Mouse (Mus musculus) neural tube, embryonic 15.5 days (tissue): ENCODE measurements around the gene Myg1. TPM values are rescaled to one million over a fixed set of nuclear protein-coding genes. Genes with fewer than 3 reads are reported as not detected.

ENCODE experiments used
- ATAC-seq: fragments of 200-750 bp; cut with Nextera tagmentation; 2 replicates; pipeline ENCODE4 v1.8.0; 2017; ENCODE audit warnings: mild to moderate bottlenecking, moderate TSS enrichment, moderate library complexity; ENCODE audit not compliant: low FRiP score
- H3K27ac ChIP-seq: fragments of 300-500 bp; sonication (generic); replicated peaks from 2 replicates; pipeline ENCODE4 v1.5.1; 2015; ENCODE audit warnings: mild to moderate bottlenecking, inconsistent platforms
- H3K27me3 ChIP-seq: fragments of 300-500 bp; sonication (generic); replicated peaks from 2 replicates; pipeline ENCODE4 v1.6.1; 2015; ENCODE audit warnings: inconsistent platforms
- H3K36me3 ChIP-seq: fragments of 300-500 bp; sonication (generic); 2 replicates; pipeline ENCODE4 v1.6.1; 2015; ENCODE audit warnings: inconsistent platforms
- H3K4me1 ChIP-seq: fragments of 300-500 bp; sonication (generic); 2 replicates; pipeline ENCODE4 v1.6.1; 2015; ENCODE audit warnings: inconsistent platforms
- H3K4me2 ChIP-seq: fragments of 300-500 bp; sonication (generic); 2 replicates; pipeline ENCODE4 v1.6.1; 2015; ENCODE audit warnings: inconsistent platforms, mild to moderate bottlenecking, moderate library complexity
- H3K4me3 ChIP-seq: fragments of 300-500 bp; sonication (generic); replicated peaks from 2 replicates; pipeline ENCODE4 v1.5.1; 2015; ENCODE audit warnings: mild to moderate bottlenecking, inconsistent platforms
- H3K9ac ChIP-seq: fragments of 300-500 bp; sonication (generic); replicated peaks from 2 replicates; pipeline ENCODE4 v1.6.1; 2015; ENCODE audit warnings: mild to moderate bottlenecking, inconsistent platforms
- H3K9me3 ChIP-seq: fragments of 300-500 bp; sonication (generic); replicated peaks from 2 replicates; pipeline ENCODE4 v1.6.1; 2016; ENCODE audit warnings: inconsistent platforms
- WGBS: fragments of 180-500 bp; shearing (Covaris S2); methylation state at CpG from one replicate; pipeline ENCODE4 v1.1.7; 2015; ENCODE audit warnings: mixed read lengths; 5-methylcytosine and 5-hydroxymethylcytosine counted together
- polyA plus RNA-seq: library from polyadenylated mRNA; unstranded; fragments of >200 nt; fragmentation: Nextera tagmentation; extraction: Ambion mirVana; gene quantifications from 2 replicates; pipeline ENCODE4 v1.2.1, GENCODE M21; 2015

Gene Myg1
- polyA plus RNA-seq, 1 experiment from 2014 or later: 83.7 TPM

DNA sequence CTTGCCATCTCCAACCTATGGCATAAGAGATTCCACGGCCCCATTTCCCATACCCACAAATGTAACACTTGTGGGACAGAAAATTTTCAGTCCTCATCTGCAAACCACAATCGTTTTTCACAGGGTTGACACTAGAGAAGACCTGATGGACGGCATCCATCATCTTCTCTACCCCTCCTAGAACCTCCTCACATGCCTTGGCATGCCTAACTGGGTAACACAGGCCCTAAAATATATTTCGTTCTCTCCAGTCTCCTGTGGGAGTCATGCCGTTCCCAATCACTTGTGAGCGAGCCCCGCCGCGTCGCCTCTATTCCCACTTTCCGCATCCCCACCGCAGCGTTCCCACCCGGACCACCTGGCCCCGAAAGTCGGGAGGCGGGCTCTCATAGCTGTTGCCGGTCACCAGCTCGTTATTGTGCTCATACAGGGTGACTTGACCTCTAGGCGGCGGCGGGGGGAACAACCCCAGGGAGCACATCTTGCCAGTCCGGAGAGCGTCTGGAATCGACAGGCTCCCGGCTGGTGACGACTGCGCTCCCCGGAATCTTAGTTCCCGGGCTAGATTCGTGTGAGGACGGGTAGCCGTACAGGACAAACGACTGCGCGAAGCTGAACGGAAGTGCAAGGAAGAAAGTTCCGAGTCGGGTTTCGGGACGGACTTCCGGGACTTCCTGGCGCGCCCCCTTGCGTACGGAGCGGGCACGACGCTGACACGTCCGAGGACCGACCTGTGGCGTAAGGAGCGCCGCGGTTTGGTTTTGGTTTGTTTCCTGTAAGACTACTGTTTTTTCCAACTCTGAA, 18.8 kb downstream of the Myg1 start, which contains the start of gene Aaas:
Gene Aaas (minus strand): TSS at position 634 of the 804 bp plus-strand sequence.
- H3K4me3 ChIP-seq: peak within 1 kb of the TSS; percentile 86
- H3K4me2 ChIP-seq: peak within 1 kb of the TSS; percentile 86
- peak; percentile 90 for ATAC-seq
- under 1% methylated on average over 56 of the region's 56 CpGs for WGBS
- peaks cover 17% of the 10 kb centered on the region for H3K4me1 ChIP-seq
- H3K36me3 ChIP-seq: peaks cover 13% of the 10 kb centered on the region; the same call in 1 of the 2 replicates
- H3K27me3 ChIP-seq: no peaks in the 10 kb centered on the region
- no peaks in the 10 kb centered on the region for H3K9me3 ChIP-seq
- H3K9ac ChIP-seq: peak within 1 kb of the TSS; percentile 75
- H3K27ac ChIP-seq: peak within 1 kb of the TSS; percentile 77

DNA sequence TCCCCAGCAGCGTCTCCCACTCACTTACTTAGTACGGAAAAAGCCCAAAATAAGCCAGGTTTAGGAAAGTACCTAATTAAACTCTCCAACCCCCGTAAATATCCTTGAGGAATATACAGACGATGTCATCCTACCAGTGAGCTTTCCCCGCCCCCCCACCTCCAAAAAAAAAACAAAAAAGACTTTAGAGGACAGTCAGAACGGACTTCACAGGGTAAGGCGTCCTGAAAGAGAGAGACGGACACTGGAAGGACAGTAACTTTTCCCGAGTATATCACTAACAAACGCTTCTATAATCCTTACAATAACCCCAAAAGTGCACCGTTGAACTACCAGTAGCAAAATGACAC, 19.4 kb downstream of the Myg1 start:
- WGBS: 14% methylated on average over 11 of the region's 11 CpGs
- peak overlapping the region; percentile 74 for H3K27ac ChIP-seq
- peak; percentile 43; the same call in 1 of the 2 replicates for ATAC-seq
- peak overlapping the region; percentile 44 for H3K9ac ChIP-seq
- H3K9me3 ChIP-seq: no peaks in the 10 kb centered on the region
- H3K27me3 ChIP-seq: 0 out of 2 replicates have a peak, but pooled peaks cover 3% of the 10 kb centered on the region
- peak overlapping the region; percentile 86 for H3K4me3 ChIP-seq
- H3K4me1 ChIP-seq: peaks cover 23% of the 10 kb centered on the region
- H3K36me3 ChIP-seq: peaks cover 9% of the 10 kb centered on the region; the same call in 1 of the 2 replicates
- H3K4me2 ChIP-seq: peak overlapping the region; percentile 86

DNA sequence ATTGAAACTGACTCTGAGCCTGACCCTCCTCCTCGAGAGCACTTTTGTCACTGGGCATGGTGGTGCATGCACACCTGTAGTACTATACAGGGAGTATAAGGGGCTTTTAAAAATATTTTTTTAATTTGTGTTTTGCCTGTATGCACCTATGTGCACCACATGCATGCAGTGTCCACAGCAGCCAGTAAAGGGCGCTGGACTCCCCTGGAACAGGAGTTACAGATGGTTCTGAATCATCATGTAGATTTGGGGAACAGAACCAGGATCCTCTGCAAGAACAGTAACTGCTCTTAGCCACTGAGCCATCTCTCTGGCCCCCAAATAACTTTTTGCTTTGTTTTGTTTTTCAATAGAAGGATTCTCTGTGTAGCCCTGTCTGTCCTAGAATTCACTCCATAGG, 20.7 kb downstream of the Myg1 start:
- 66% methylated on average over 2 of the region's 2 CpGs for whole genome bisulfite sequencing
- ATAC-seq: no peak
- Histone ChIP-seq H3K9ac (no peak overlapping the region), H3K36me3 (no peaks in the 10 kb centered on the region), H3K9me3 (no peaks in the 10 kb centered on the region), H3K4me1 (peaks cover 30% of the 10 kb centered on the region), H3K27me3 (peaks cover 15% of the 10 kb centered on the region), H3K4me2 (no peak overlapping the region), H3K4me3 (no peak overlapping the region), H3K27ac (no peak overlapping the region)

DNA sequence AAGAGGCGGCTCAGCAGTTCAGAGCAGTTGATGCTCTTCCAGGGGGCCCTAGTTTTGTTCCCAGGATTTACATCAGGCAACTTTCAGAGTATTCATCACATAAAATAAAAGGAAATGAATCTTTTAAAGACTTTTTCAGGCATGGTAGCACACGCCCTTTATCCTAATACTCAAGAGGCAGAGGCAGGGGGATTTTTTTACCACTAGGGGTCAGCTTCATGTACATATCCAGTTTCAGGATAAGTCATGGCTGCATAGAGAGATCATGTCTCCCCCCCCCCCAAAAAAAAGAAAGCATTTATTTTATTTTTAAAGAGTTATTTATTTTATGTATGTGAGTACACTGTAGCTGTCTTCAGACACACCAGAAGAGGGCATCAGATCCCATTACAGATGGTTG, 22.5 kb downstream of the Myg1 start:
- no peak overlapping the region for H3K9ac ChIP-seq
- peaks cover 33% of the 10 kb centered on the region for H3K27me3 ChIP-seq
- no peak for ATAC-seq
- H3K4me3 ChIP-seq: no peak overlapping the region
- 94% methylated on average over 2 of the region's 2 CpGs for WGBS
- H3K27ac ChIP-seq: no peak overlapping the region
- H3K9me3 ChIP-seq: no peaks in the 10 kb centered on the region
- H3K4me2 ChIP-seq: no peak overlapping the region
- peaks cover 42% of the 10 kb centered on the region for H3K4me1 ChIP-seq
- H3K36me3 ChIP-seq: no peaks in the 10 kb centered on the region

DNA sequence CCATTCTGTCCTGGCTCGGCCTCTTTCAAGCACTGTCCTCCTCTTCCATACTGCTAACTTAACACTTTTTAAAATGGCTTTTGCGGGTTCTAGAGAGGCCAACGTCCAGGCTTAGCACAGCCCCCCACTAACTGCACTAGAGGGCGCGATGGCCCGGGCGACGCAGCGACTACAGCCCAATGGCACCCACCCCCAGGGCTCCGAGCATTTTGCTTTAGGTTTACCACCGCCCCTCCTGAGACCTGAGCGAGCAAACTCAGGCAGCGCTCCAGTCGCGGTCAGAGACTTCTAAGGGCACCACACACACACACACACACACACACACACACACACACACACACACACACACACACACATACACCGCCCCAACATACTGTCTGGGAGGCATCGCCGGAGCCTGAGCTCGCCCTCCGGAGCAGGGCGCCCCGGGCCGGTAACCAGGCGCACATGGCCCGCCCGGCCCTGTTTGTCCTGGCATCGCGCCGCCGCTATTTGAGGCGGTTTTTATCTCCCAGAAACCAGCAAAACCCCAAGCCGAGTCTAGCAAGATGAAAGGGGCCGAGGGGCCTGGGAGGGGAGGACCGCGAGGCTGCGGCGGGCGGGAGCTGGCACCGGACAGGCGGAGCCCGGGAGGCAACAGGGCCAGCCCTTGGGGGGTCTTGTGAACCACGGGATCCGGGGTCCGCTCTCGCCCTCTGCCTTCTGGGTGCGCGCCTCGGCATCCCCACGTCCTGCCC, 23.8 kb downstream of the Myg1 start:
- under 1% methylated on average over 41 of the region's 49 CpGs for WGBS
- no peaks in the 10 kb centered on the region for H3K9me3 ChIP-seq
- no peaks in the 10 kb centered on the region for H3K36me3 ChIP-seq
- H3K4me1 ChIP-seq: peaks cover 37% of the 10 kb centered on the region
- peak overlapping the region; percentile 67 for H3K27ac ChIP-seq
- peaks cover 46% of the 10 kb centered on the region for H3K27me3 ChIP-seq
- H3K9ac ChIP-seq: peak overlapping the region; percentile 57
- H3K4me2 ChIP-seq: peak overlapping the region; percentile 98
- ATAC-seq: 0 out of 2 replicates have a peak, but pooled peaks have one; percentile 28
- peak overlapping the region; percentile 50 for H3K4me3 ChIP-seq

DNA sequence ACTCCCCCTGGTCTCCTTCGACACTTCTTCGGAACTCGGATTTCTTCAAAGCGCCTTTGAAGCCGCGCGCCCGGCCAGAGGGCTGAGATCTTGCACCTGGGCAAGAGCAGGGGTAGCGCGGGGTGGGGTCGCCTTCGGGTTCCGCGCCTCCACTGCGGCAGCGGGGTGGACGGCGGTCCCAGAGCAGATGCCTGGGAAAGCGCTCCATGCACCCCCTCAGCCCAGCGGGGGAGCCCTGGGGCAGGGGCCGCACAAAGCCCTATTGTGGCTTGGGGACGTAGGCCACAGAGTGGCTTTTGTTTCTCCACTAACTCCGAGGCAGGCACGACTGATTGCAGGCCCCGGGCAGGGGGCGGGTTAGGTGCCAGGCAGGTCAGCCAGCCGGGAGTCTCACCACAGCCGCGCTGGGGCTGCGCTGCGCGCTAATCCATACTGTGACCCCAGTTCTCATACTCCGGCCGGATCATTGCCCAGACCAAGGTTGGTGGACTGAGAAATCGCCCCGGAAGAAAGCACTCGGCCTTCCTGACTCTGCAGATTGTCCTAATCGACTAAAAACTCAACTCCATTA, 24.4 kb downstream of the Myg1 start:
- no peaks in the 10 kb centered on the region for H3K9me3 ChIP-seq
- WGBS: under 1% methylated on average over 38 of the region's 38 CpGs
- no peaks in the 10 kb centered on the region for H3K36me3 ChIP-seq
- H3K4me3 ChIP-seq: peak overlapping the region; percentile 50
- peak overlapping the region; percentile 57 for H3K9ac ChIP-seq
- H3K27me3 ChIP-seq: peaks cover 48% of the 10 kb centered on the region
- peaks cover 36% of the 10 kb centered on the region for H3K4me1 ChIP-seq
- H3K27ac ChIP-seq: peak overlapping the region; percentile 67
- peak; percentile 46; the same call in 1 of the 2 replicates for ATAC-seq
- H3K4me2 ChIP-seq: peak overlapping the region; percentile 98

DNA sequence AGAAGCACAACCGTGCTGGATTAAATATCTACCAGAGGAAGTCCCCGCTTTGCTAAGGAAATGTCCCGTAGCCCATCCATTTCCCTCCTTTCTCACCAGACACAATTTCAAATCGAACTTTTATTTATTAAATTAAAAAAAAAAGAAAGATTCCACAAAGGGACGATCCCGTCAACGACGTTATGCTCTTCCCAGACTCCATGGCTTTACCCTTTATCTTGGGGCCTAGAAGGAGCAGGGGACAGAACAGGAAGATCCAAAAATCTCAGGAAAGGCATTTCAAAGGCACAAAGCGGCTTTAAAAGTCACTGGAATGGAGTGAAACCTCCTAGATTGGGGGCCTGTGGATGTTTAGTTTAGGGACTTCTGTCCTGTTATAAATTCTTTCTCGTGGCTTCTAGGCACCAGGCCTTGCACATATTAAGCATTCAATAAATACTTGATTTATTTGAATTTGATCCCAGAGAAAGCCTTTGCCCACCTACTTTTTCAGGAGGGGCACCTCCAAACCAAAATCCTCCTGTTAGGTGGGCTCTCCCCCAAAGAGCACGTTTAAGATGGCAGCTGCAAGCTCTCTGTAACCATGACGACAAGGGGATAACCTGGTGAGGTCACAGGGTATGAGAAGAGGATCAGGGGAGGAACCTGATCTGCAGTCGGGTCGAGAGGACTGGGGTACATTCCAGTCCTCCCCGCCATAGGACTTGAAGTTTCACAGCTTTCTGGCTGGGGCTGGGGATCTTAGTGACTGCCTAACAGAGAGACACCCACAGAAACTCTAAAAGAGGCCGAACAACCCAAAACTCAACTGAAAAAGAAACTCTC, 25.2 kb downstream of the Myg1 start:
- peaks cover 33% of the 10 kb centered on the region for H3K4me1 ChIP-seq
- peak overlapping the region; percentile 98 for H3K4me2 ChIP-seq
- 27% methylated on average over 16 of the region's 16 CpGs for WGBS
- H3K36me3 ChIP-seq: no peaks in the 10 kb centered on the region
- H3K9me3 ChIP-seq: no peaks in the 10 kb centered on the region
- no peak for ATAC-seq
- H3K27ac ChIP-seq: no peak overlapping the region
- H3K9ac ChIP-seq: no peak overlapping the region
- peaks cover 48% of the 10 kb centered on the region for H3K27me3 ChIP-seq
- H3K4me3 ChIP-seq: no peak overlapping the region

DNA sequence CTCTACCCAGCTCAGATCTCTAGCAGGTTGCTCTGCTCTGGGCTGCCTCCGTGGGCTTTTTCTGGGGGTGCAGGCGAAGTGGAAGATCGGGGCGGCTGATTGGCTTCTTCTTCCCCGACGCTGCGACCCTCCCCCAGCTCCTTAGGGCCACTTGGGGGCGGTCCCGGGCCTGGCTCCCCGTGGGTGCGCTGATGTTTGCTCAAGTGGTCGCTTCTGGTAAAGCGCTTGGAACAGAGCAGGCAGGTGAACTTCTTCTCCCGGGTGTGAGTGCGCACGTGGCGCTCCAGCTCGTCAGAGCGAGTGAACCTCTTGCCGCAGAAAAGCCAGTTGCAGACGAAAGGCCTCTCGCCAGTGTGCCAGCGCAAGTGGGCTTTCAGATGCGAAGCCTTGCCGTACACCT, 26.6 kb downstream of the Myg1 start:
- H3K4me2 ChIP-seq: peak overlapping the region; percentile 53
- H3K27ac ChIP-seq: no peak overlapping the region
- no peak for ATAC-seq
- no peaks in the 10 kb centered on the region for H3K36me3 ChIP-seq
- no peaks in the 10 kb centered on the region for H3K9me3 ChIP-seq
- 3% methylated on average over 25 of the region's 25 CpGs for WGBS
- peak overlapping the region; percentile 7; the same call in 1 of the 2 replicates for H3K4me3 ChIP-seq
- H3K9ac ChIP-seq: no peak overlapping the region
- peaks cover 48% of the 10 kb centered on the region for H3K27me3 ChIP-seq
- H3K4me1 ChIP-seq: peaks cover 40% of the 10 kb centered on the region

DNA sequence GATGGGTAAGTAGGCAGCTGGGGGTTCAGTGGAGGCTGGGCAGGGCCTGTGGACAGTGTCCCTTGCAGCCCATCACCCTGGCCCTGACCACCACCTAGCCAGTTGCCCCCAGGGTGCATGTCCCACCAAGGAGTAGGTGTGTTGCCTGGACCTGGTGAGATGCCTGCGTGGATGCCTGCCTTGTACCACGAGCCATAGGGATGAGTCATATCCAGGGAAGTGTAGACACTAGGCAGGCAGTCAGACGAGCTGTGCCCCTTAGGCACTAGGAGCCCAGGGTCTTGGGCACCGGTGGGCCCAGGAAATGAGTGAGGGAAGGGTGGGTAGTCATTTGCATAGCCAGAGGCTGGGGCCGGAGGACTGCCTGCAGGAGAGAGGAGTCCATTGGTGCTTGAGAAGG, 27.3 kb downstream of the Myg1 start:
- ATAC-seq: no peak
- no peak overlapping the region for H3K27ac ChIP-seq
- peaks cover 55% of the 10 kb centered on the region for H3K27me3 ChIP-seq
- peak overlapping the region; percentile 53; the same call in 1 of the 2 replicates for H3K4me2 ChIP-seq
- no peaks in the 10 kb centered on the region for H3K36me3 ChIP-seq
- no peak overlapping the region for H3K4me3 ChIP-seq
- H3K9ac ChIP-seq: no peak overlapping the region
- 28% methylated on average over 5 of the region's 5 CpGs for WGBS
- peaks cover 40% of the 10 kb centered on the region for H3K4me1 ChIP-seq
- no peaks in the 10 kb centered on the region for H3K9me3 ChIP-seq

DNA sequence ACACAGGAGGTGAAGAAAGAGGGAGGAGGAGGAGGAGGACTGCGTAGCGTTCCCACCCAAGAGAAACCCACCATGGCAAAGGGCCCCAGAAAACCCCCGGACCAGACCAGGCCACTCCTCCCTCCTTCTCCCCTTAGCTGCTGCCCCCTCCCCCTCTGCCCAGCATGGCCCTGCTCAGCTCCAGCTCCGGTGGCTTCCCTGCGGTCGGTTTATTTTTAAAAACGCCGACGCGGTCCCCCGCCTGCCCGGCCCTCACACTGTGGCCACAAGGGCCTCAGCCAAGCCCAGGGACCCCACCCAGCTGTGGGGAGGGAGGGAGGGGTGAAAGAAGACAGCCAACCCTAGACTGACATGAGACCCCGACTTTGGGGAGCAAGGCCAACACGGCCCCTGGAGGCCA, 31.1 kb downstream of the Myg1 start:
- WGBS: 15% methylated on average over 14 of the region's 14 CpGs
- peaks cover 32% of the 10 kb centered on the region for H3K4me1 ChIP-seq
- no peaks in the 10 kb centered on the region for H3K36me3 ChIP-seq
- H3K9me3 ChIP-seq: no peaks in the 10 kb centered on the region
- no peak overlapping the region for H3K9ac ChIP-seq
- peaks cover 44% of the 10 kb centered on the region for H3K27me3 ChIP-seq
- peak overlapping the region; percentile 28; the same call in 1 of the 2 replicates for H3K4me2 ChIP-seq
- no peak for ATAC-seq
- 0 out of 2 replicates have a peak overlapping the region, but pooled peaks have one; percentile 23 for H3K27ac ChIP-seq
- H3K4me3 ChIP-seq: no peak overlapping the region

DNA sequence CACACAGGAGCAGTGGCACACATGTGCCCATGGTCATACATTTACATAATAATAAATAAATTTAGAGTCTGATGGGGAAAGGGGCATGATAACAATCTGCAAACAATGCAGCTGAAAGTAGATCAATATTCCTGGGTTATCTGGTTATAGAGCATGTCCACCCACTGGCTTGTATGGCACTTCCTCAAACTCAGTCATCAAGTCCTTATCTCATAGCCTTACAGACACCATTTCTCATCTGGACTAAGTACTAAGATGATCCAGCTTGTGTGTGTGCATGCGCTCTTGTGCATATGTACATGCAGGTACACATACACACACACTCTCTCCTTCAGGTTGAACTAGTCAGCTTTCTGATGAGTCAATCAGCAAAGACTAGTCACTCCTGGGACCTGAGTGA, 33.2 kb downstream of the Myg1 start:
- ATAC-seq: no peak
- Histone ChIP-seq H3K27ac (no peak overlapping the region), H3K9ac (no peak overlapping the region), H3K9me3 (no peaks in the 10 kb centered on the region), H3K36me3 (no peaks in the 10 kb centered on the region), H3K4me1 (peaks cover 20% of the 10 kb centered on the region), H3K4me3 (no peak overlapping the region), H3K27me3 (peaks cover 24% of the 10 kb centered on the region), H3K4me2 (no peak overlapping the region)
- 94% methylated on average over 1 of the region's 1 CpGs for WGBS
